Mouse (Mus musculus): ENCODE results near the gene Galnt3.

DNA sequence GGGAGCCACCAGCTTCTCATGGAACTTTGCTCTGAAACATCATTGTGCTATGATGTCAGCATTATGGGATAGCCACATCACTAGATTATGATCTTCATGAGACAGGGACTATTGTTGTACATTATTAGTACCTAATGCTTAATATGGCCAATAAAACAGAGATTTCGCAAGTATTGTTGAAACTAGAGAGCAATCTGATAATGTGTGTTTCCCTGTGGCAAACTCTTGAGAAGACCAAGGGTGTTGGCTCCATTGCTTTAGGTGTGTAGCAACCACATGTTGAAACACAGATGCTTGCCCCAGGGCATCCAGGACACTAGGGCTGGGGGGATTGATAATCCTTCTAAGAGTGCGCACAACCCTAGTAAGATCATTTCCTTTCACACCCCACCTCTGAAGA is 44.1 kb downstream of the Galnt3 start:
- TF ChIP-seq FLI1 (IDR thresholded peaks at IDR 0.05; ENCODE audit: low read length): no peak
- no peak for TF ChIP-seq GATA1 (IDR thresholded peaks at IDR 0.05; ENCODE audit: borderline replicate concordance, low read length)
